Mouse (Mus musculus) heart, embryonic 11.5 days (tissue): ENCODE measurements around the gene Man1c1. TPM values are rescaled to one million over a fixed set of nuclear protein-coding genes. Genes with fewer than 3 reads are reported as not detected.

ENCODE experiments used
- ATAC-seq: fragments of 200-750 bp; cut with Nextera tagmentation; replicated peaks from 2 replicates; pipeline ENCODE4 v1.8.0; 2017; ENCODE audit warnings: moderate library complexity; ENCODE audit not compliant: insufficient number of reproducible peaks, low FRiP score, low TSS enrichment
- H3K27ac ChIP-seq: fragments of 300-500 bp; sonication (generic); 2 replicates; pipeline ENCODE4 v1.5.1; 2014; ENCODE audit warnings: mild to moderate bottlenecking, low read depth, low read length
- H3K27me3 ChIP-seq: fragments of 300-500 bp; sonication (generic); 2 replicates; pipeline ENCODE4 v1.6.1; 2014; ENCODE audit warnings: mild to moderate bottlenecking, low read length, mixed read lengths; ENCODE audit not compliant: control insufficient read depth, insufficient read depth
- H3K36me3 ChIP-seq: fragments of 300-500 bp; sonication (generic); 2 replicates; pipeline ENCODE4 v1.6.1; 2014; ENCODE audit warnings: mild to moderate bottlenecking, low read length, moderate library complexity, mixed read lengths; ENCODE audit not compliant: control insufficient read depth, insufficient read depth
- H3K4me1 ChIP-seq: fragments of 300-500 bp; sonication (generic); 2 replicates; pipeline ENCODE4 v1.6.1; 2014; ENCODE audit warnings: low read length; ENCODE audit not compliant: control insufficient read depth, insufficient read depth
- H3K4me2 ChIP-seq: fragments of 300-500 bp; sonication (generic); 2 replicates; pipeline ENCODE4 v1.6.1; 2014; ENCODE audit warnings: mild to moderate bottlenecking, moderate library complexity
- H3K4me3 ChIP-seq: fragments of 300-500 bp; sonication (generic); 2 replicates; pipeline ENCODE4 v1.5.1; 2014; ENCODE audit warnings: low read depth, low read length
- H3K9ac ChIP-seq: fragments of 300-500 bp; sonication (generic); 2 replicates; pipeline ENCODE4 v1.6.1; 2014; ENCODE audit warnings: mild to moderate bottlenecking, low read depth, low read length, moderate library complexity
- H3K9me3 ChIP-seq: fragments of 300-500 bp; sonication (generic); replicated peaks from 2 replicates; pipeline ENCODE4 v1.6.1; 2016; ENCODE audit warnings: low read length; ENCODE audit not compliant: control insufficient read depth
- WGBS: fragments of 180-500 bp; shearing (Covaris S2); extraction: QIAGEN DNeasy Blood & Tissue Kit; methylation state at CpG from one replicate; pipeline ENCODE4 v1.1.7; 2014; ENCODE audit not compliant: insufficient replicate concordance; 5-methylcytosine and 5-hydroxymethylcytosine counted together
- polyA plus RNA-seq: library from polyadenylated mRNA; unstranded; fragments of >200 nt; fragmentation: Nextera tagmentation; extraction: Ambion mirVana; gene quantifications from 2 replicates; pipeline ENCODE4 v1.2.1, GENCODE M21; 2014

Gene Man1c1
- polyA plus RNA-seq, 1 experiment from 2014 or later: 8.6 TPM

DNA sequence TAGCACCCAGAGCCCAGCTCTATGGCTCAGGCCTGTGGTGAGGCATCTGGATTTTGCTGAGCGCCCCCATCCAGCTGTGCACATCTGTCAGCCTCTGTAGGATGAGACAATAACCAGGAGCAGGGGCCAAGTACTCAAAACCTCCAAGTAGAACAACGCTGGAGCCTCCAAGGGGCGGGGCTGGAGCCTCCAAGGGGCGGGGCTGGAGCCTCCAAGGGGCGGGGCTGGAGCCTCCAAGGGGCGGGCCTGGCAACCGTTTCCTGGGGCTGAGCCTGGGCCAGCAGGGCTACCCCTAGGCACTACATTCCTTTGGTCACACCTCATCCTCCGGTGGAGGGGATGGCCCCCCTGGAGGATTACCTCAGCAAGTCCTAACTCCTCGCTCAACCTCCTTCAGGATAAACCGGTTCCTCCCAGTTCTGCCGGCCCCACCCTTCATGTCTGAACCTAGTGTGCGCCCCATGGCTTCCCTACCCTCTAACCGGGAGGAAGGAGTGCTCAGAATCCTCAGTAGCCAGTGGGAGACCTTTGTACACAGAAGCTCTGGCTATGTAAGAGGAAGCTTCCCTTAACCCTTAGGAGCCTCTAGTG, 30.0 kb upstream of the Man1c1 start:
- Histone ChIP-seq H3K4me2 (peak overlapping the region; percentile 50), H3K27me3 (0 out of 2 replicates have a peak, but pooled peaks cover 3% of the 10 kb centered on the region), H3K9me3 (no peaks in the 10 kb centered on the region), H3K4me1 (peaks cover 14% of the 10 kb centered on the region; the same call in 1 of the 2 replicates), H3K9ac (0 out of 2 replicates have a peak overlapping the region, but pooled peaks have one; percentile 4), H3K27ac (no peak overlapping the region; the same call in 1 of the 2 replicates), H3K4me3 (no peak overlapping the region), H3K36me3 (no peaks in the 10 kb centered on the region)
- ATAC-seq: peak; percentile 55
- 6% methylated on average over 13 of the region's 13 CpGs for WGBS

GRCm38 (mm10) chr4:134733371-134733770, 29.3 kb upstream of the Man1c1 start:
- 54% methylated on average over 9 of the region's 9 CpGs for WGBS
- no peak overlapping the region for H3K4me3 ChIP-seq
- no peaks in the 10 kb centered on the region for H3K9me3 ChIP-seq
- 0 out of 2 replicates have a peak, but pooled peaks cover 3% of the 10 kb centered on the region for H3K27me3 ChIP-seq
- no peak for ATAC-seq
- H3K4me1 ChIP-seq: peaks cover 14% of the 10 kb centered on the region; the same call in 1 of the 2 replicates
- no peak overlapping the region for H3K27ac ChIP-seq
- no peaks in the 10 kb centered on the region for H3K36me3 ChIP-seq
- H3K9ac ChIP-seq: no peak overlapping the region
- no peak overlapping the region for H3K4me2 ChIP-seq

- Histone ChIP-seq H3K4me2 (no peak overlapping the region; the same call in 1 of the 2 replicates), H3K27me3 (0 out of 2 replicates have a peak, but pooled peaks cover 3% of the 10 kb centered on the region), H3K27ac (no peak overlapping the region), H3K9ac (no peak overlapping the region), H3K4me3 (no peak overlapping the region), H3K36me3 (no peaks in the 10 kb centered on the region), H3K4me1 (peaks cover 14% of the 10 kb centered on the region), H3K9me3 (no peaks in the 10 kb centered on the region)
- ATAC-seq: no peak
- WGBS: 2% methylated on average over 8 of the region's 8 CpGs
Observed at GRCm38 (mm10) chr4:134730106-134730505, 26.0 kb upstream of the Man1c1 start.

DNA sequence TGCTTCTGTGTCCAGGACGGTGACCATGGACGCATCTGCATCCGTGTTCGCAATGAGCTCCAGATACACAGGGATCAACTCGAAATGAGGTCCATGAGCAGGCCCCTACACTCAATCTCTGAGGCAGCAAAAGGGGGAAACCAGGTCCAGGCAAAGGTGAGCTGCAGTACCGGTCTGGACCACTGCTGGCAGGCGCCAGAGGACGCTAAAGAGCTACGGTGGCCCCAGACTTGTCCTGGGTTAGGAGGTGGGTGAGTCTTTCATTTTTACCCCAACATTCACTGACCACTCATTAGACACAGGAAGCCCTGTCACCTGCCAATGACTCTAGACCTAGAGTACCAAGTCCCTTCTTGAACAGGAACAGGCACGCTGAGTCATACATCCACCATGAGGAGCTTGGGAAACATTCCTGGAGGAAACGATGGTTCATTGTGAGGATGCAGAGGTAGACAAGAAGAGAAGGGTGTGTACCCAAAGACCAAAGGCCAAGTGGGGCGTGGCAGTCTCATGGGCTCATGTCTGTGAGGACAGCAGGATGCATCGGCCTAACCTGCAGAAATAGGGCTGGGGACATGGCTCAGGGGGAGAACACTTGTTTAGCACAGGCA, 21.8 kb upstream of the Man1c1 start:
- no peak overlapping the region for H3K4me2 ChIP-seq
- no peak overlapping the region for H3K9ac ChIP-seq
- no peaks in the 10 kb centered on the region for H3K36me3 ChIP-seq
- no peak overlapping the region for H3K4me3 ChIP-seq
- peaks cover 6% of the 10 kb centered on the region; the same call in 1 of the 2 replicates for H3K4me1 ChIP-seq
- H3K27me3 ChIP-seq: no peaks in the 10 kb centered on the region
- 65% methylated on average over 13 of the region's 13 CpGs for WGBS
- H3K27ac ChIP-seq: no peak overlapping the region
- ATAC-seq: no peak
- H3K9me3 ChIP-seq: no peaks in the 10 kb centered on the region

- 45% methylated on average over 4 of the region's 4 CpGs for WGBS
- Histone ChIP-seq H3K9me3 (no peaks in the 10 kb centered on the region), H3K4me2 (no peak overlapping the region), H3K9ac (no peak overlapping the region), H3K4me1 (no peaks in the 10 kb centered on the region; the same call in 1 of the 2 replicates), H3K27me3 (no peaks in the 10 kb centered on the region), H3K4me3 (no peak overlapping the region), H3K36me3 (no peaks in the 10 kb centered on the region), H3K27ac (no peak overlapping the region)
- ATAC-seq: no peak
Observed at GRCm38 (mm10) chr4:134724974-134725373, 20.9 kb upstream of the Man1c1 start.

- WGBS: 68% methylated on average over 3 of the region's 3 CpGs
- Histone ChIP-seq H3K4me3 (no peak overlapping the region), H3K4me2 (no peak overlapping the region), H3K36me3 (no peaks in the 10 kb centered on the region), H3K9me3 (no peaks in the 10 kb centered on the region), H3K27me3 (no peaks in the 10 kb centered on the region), H3K9ac (no peak overlapping the region), H3K27ac (no peak overlapping the region), H3K4me1 (no peaks in the 10 kb centered on the region; the same call in 1 of the 2 replicates)
- no peak for ATAC-seq
Observed at GRCm38 (mm10) chr4:134723251-134723650, 19.2 kb upstream of the Man1c1 start.

DNA sequence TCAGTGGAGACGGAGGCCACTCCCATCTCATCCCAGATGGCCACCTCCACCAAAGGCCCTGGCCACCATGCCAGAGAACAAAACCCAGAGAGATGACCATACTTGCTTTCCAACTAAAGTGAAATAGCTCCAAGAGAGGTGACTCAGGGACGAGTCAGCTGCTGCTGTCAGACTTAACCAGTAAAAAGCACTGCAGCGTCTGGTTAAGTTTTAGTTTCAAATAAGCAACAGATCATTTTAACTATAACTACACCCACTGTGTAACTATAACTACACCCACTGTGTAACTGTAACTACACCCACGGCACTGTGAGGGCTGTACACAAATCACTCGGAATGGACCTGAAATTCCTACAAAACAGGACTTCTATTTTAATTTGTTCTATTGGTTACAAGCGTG, 17.0 kb upstream of the Man1c1 start:
- no peaks in the 10 kb centered on the region; the same call in 1 of the 2 replicates for H3K4me1 ChIP-seq
- no peak overlapping the region for H3K4me3 ChIP-seq
- H3K9me3 ChIP-seq: no peaks in the 10 kb centered on the region
- WGBS: 87% methylated on average over 6 of the region's 6 CpGs
- no peaks in the 10 kb centered on the region for H3K36me3 ChIP-seq
- ATAC-seq: no peak
- H3K27me3 ChIP-seq: no peaks in the 10 kb centered on the region
- H3K27ac ChIP-seq: no peak overlapping the region
- no peak overlapping the region for H3K9ac ChIP-seq
- no peak overlapping the region for H3K4me2 ChIP-seq

GRCm38 (mm10) chr4:134720371-134720770, 16.3 kb upstream of the Man1c1 start:
- Histone ChIP-seq H3K4me3 (no peak overlapping the region), H3K27me3 (no peaks in the 10 kb centered on the region), H3K9me3 (no peaks in the 10 kb centered on the region), H3K27ac (no peak overlapping the region), H3K4me2 (no peak overlapping the region), H3K4me1 (no peaks in the 10 kb centered on the region; the same call in 1 of the 2 replicates), H3K9ac (no peak overlapping the region), H3K36me3 (no peaks in the 10 kb centered on the region)
- WGBS: 68% methylated on average over 3 of the region's 3 CpGs
- ATAC-seq: no peak
